Mouse (Mus musculus) cortical plate, adult 2 months (tissue): ENCODE data around the gene Foxn4. TPM values are rescaled to one million over a fixed set of nuclear protein-coding genes. Genes with fewer than 3 reads are reported as not detected.
A peak's percentile ranks its signal among the peaks of the same experiment; 100 is the strongest.

Source experiments
- H3K27ac ChIP-seq: fragments of 200-500 bp; 2 replicates; pipeline ENCODE4 v1.5.1; 2012; ENCODE audit warnings: low read length, control low read depth, inconsistent platforms; ENCODE audit not compliant: insufficient read depth
- H3K4me1 ChIP-seq: fragments of 200-500 bp; 2 replicates; pipeline ENCODE4 v1.6.1; 2011; ENCODE audit warnings: low read length; ENCODE audit not compliant: control insufficient read depth, insufficient read depth
- H3K4me3 ChIP-seq: fragments of 200-500 bp; 2 replicates; pipeline ENCODE4 v1.5.1; 2011; ENCODE audit warnings: mild to moderate bottlenecking, low read length, control low read depth; ENCODE audit not compliant: insufficient read depth
- CTCF ChIP-seq: fragments of 200-500 bp; IDR thresholded peaks from 2 replicates; pipeline ENCODE4 v1.5.1; 2011; ENCODE audit warnings: mild to moderate bottlenecking, control low read depth, low read length; ENCODE audit not compliant: insufficient read depth; ENCODE audit errors: extremely low read depth
- POLR2A ChIP-seq: fragments of 200-500 bp; IDR thresholded peaks from 2 replicates; pipeline ENCODE4 v1.6.1; 2011; ENCODE audit warnings: mild to moderate bottlenecking, low read length, control low read depth; ENCODE audit not compliant: insufficient read depth; ENCODE audit errors: extremely low read depth
- polyA plus RNA-seq: library from polyadenylated mRNA; depleted of rRNA; stranded (reverse); fragments of >200 nt; gene quantifications from 2 replicates; pipeline ENCODE4 v1.2.3, GENCODE M21; 2012

The Foxn4 gene
- polyA plus RNA-seq, 1 experiment: not detected

GRCm38 (mm10) chr5:114261494-114261893, 12.1 kb downstream of the Foxn4 start:
- TF ChIP-seq CTCF (no peak), POLR2A (no peak)
- Histone ChIP-seq H3K4me3 (no peak overlapping the region), H3K4me1 (no peaks in the 10 kb centered on the region), H3K27ac (no peak overlapping the region)

DNA sequence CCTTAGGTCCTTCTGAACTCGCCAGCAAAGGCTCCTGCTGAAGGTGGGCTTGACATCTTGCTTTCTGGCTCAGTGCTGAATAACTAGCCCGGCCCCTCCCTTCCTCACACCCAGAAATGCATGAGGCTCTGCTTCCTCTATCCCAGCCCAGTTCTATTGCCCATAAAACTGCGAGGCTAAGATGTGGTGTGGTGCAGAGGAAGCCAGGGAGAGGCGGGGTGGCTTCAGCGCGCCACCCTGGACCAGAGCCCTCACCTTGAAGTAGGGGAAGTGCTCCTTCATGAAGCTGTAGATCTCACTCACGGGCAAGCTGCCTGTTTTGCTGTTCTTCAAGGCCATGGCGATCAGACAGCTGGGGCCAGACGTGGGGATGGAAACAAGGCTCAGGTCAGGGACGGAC, 14.1 kb downstream of the Foxn4 start:
- Histone ChIP-seq H3K4me1 (no peaks in the 10 kb centered on the region), H3K27ac (no peak overlapping the region), H3K4me3 (no peak overlapping the region)
- no peak for TF ChIP-seq POLR2A
- TF ChIP-seq CTCF: no peak

- no peak overlapping the region for H3K4me3 ChIP-seq
These were observed 25.4 kb downstream of the Foxn4 start for GRCm38 (mm10) chr5:114248174-114248589.

DNA sequence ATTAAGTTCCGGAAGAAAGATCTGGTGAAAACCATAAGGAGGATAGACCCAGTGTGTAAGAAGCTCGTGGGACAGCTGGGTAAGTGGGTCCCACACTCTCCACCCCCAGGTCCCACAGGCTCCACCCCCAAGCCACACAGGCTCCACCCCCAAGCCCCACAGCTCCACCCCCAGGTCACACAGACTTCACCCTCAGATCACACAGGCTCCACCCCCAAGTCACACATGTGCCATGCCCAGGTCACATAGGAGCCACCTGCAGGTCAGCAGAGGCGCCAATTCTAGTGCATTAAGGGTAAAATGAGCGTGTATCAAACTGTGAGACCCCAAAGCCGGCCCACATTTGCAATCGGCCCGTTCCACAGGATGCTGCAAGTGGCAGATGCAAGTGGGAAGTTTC, 27.1 kb downstream of the Foxn4 start:
- TF ChIP-seq POLR2A (no peak), CTCF (no peak)
- H3K4me1 ChIP-seq: no peaks in the 10 kb centered on the region
- H3K4me3 ChIP-seq: no peak overlapping the region

More at GRCm38 (mm10) chr5:114248174-114248589, 25.4 kb downstream of the Foxn4 start:
- no peaks in the 10 kb centered on the region for H3K4me1 ChIP-seq
- TF ChIP-seq POLR2A (no peak), CTCF (peak; percentile 80)
- H3K27ac ChIP-seq: no peak overlapping the region

GRCm38 (mm10) chr5:114239737-114240136, 33.9 kb downstream of the Foxn4 start:
- Histone ChIP-seq H3K4me1 (no peaks in the 10 kb centered on the region), H3K27ac (no peak overlapping the region), H3K4me3 (no peak overlapping the region)
- TF ChIP-seq CTCF (no peak), POLR2A (no peak)

More for the DNA sequence above, 27.1 kb downstream of the Foxn4 start:
- H3K27ac ChIP-seq: no peak overlapping the region

DNA sequence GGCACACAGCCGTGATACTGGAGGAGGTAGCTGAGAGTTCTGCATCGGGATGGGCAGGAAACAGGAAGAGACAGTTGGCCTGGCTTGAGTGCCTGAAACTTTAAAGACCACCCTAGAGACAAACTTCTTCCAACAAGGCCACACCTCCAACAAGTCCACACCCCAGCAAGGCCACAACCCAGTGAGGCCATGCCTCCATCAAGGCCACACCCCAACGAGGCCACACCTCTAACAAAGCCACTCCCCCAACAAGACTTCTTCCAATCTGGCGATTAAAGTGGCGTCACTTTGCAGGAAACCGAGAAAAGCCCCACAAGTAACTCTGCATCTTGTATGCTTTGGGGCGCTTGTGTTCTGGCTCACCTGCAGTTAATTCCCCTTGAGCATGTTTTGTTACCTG, 34.7 kb downstream of the Foxn4 start:
- Histone ChIP-seq H3K4me3 (no peak overlapping the region), H3K27ac (no peak overlapping the region), H3K4me1 (no peaks in the 10 kb centered on the region)
- no peak for TF ChIP-seq POLR2A
- no peak for TF ChIP-seq CTCF

- Histone ChIP-seq H3K4me3 (no peak overlapping the region), H3K4me1 (no peaks in the 10 kb centered on the region), H3K27ac (no peak overlapping the region)
- TF ChIP-seq CTCF (no peak), POLR2A (no peak)
These were observed 44.7 kb downstream of the Foxn4 start for GRCm38 (mm10) chr5:114228901-114229300.

- H3K27ac ChIP-seq: no peak overlapping the region
- no peak overlapping the region for H3K4me3 ChIP-seq
- H3K4me1 ChIP-seq: no peaks in the 10 kb centered on the region
- TF ChIP-seq CTCF (no peak), POLR2A (no peak)
These were observed 47.6 kb downstream of the Foxn4 start for GRCm38 (mm10) chr5:114226051-114226450.

DNA sequence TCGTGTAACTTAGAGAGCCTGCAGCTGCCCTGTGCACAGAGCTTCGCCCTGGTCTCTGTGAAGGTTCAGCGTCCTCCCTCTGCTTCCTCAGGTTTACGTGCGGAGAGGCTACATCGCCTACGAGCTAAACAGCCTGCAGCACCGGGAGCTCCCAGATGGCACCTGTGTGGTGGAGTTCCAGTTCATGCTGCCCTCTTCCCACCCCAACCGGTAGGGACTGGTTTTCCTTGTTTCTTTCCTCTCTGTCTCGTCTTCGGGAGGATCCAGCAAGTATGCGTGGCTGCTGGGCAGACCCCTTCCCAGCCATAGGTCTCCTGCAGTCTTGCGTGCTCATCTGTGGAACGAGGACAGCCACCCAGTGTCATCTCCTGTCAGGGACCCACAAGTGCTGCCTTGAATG, 54.8 kb downstream of the Foxn4 start:
- no peak overlapping the region for H3K27ac ChIP-seq
- TF ChIP-seq POLR2A (no peak), CTCF (no peak)
- no peak overlapping the region for H3K4me3 ChIP-seq
- no peaks in the 10 kb centered on the region for H3K4me1 ChIP-seq

DNA sequence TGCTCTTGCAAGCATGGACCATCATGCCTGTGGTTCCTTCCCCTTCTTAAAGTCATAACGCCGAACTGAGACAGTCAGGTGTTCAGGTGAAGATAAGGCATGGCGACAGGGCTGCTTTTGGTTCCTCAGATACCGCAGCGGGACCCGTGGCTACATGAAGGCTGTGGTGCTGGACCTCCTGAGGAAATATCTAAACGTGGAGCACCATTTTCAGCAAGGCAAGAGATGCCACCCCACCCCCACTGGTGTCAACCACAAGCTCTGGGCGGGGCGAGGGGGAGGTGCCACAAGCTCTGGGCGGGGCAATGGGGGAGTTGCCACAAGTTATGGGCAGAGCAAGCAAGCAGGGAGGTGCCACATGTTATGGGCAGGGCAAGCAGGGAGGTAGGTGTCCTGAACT, 60.4 kb downstream of the Foxn4 start:
- Histone ChIP-seq H3K4me1 (no peaks in the 10 kb centered on the region), H3K4me3 (no peak overlapping the region), H3K27ac (no peak overlapping the region)
- TF ChIP-seq CTCF (no peak), POLR2A (no peak)
